Mouse (Mus musculus): ENCODE data around the gene Ehmt1.

- TF ChIP-seq MYOG (IDR thresholded peaks at IDR 0.05; ENCODE audit: control insufficient read depth in 1 of 3, insufficient read depth in 1 of 3, insufficient read length in 2 of 3, low read depth in 2 of 3) (peak in 2 of 3 experiments; percentile 51 to 74), USF1 (IDR thresholded peaks at IDR 0.05; ENCODE audit: low read depth) (no peak), POLR2A (IDR thresholded peaks at IDR 0.05; ENCODE audit: insufficient read length, low read depth) (peak; percentile 56), SRF (IDR thresholded peaks at IDR 0.05; ENCODE audit: control insufficient read depth, insufficient read length, low read depth) (no peak), MYOD1 (IDR thresholded peaks at IDR 0.05; ENCODE audit: control insufficient read depth in 1 of 3, insufficient read length in 2 of 3, low read depth in 2 of 3) (peak in 2 of 3 experiments; percentile 75 to 84), MAX (IDR thresholded peaks at IDR 0.05; ENCODE audit: low read depth) (no peak), TCF12 (IDR thresholded peaks at IDR 0.05; ENCODE audit: insufficient read depth, poor library complexity, severe bottlenecking) (no peak), E2F4 (IDR thresholded peaks at IDR 0.05; ENCODE audit: insufficient read depth) (no peak), CEBPB (IDR thresholded peaks at IDR 0.05; ENCODE audit: insufficient read depth, poor library complexity, severe bottlenecking) (no peak)
These were observed 15.8 kb upstream of the Ehmt1 start, which contains the start of gene Arrdc1 for GRCm38 (mm10) chr2:24935057-24935796.

Data from myocyte (in vitro differentiated cells).